Comparison of ENCODE assay signal across 8 mouse cellular contexts in genomic region chr10:80131952-80132350, GRCm38 (mm10). TPM values are rescaled to one million over a fixed set of nuclear protein-coding genes. Genes with fewer than 3 reads are reported as not detected.
DNase-seq lines count a peak whose midpoint lies in the region; ATAC-seq and TF ChIP-seq lines count a peak whose summit lies in the region.

No protein-coding gene starts in this region.

- peaks cover 27% of the 10 kb centered on the region for H3K4me1 ChIP-seq in kidney, embryonic 14.5 days (ENCODE audit: control insufficient read depth, insufficient read depth, low read length)
- peaks cover 16% of the 10 kb centered on the region; the same call in 1 of the 2 replicates for H3K4me1 ChIP-seq in kidney, adult 2 months (ENCODE audit: control insufficient read depth, insufficient read depth, low read length)
- peaks cover 16% of the 10 kb centered on the region for H3K4me1 ChIP-seq in hindbrain, embryonic 11.5 days (replicated peaks; ENCODE audit: control insufficient read depth, insufficient read depth, low read length)
- H3K4me1 ChIP-seq in midbrain, embryonic 15.5 days, result peaks cover 27% of the 10 kb centered on the region

- peak; percentile 25; the same call in 1 of the 2 replicates for ATAC-seq in kidney, embryonic 14.5 days (ENCODE audit: low FRiP score, low TSS enrichment)
- ATAC-seq in hindbrain, embryonic 11.5 days (ENCODE audit: low FRiP score), result peak; percentile 25; the same call in 1 of the 2 replicates
- ATAC-seq in midbrain, embryonic 15.5 days (replicated peaks), result peak; percentile 12; the same call in 1 of the 2 replicates

- DNase-seq in kidney, adult 2 months, result no peak
- DNase-seq in embryo, embryonic 11 days, result peak; percentile 49
- peak; percentile 53 for DNase-seq in hindbrain, embryonic 11.5 days (ENCODE audit: low spot score)
- DNase-seq in MN1 (ENCODE audit: low spot score), result no peak
- no peak for DNase-seq in ovary, postnatal 10 days (ENCODE audit: low spot score)
- no peak for DNase-seq in adrenal gland, postnatal 36 days

- no peak overlapping the region for H3K27ac ChIP-seq in kidney, embryonic 14.5 days (ENCODE audit: low read depth, low read length)
- no peak overlapping the region for H3K27ac ChIP-seq in kidney, adult 2 months (ENCODE audit: insufficient read depth, low read depth, low read length)
- H3K27ac ChIP-seq in hindbrain, embryonic 11.5 days (ENCODE audit: low read depth, low read length), result no peak overlapping the region; the same call in 1 of the 2 replicates
- H3K27ac ChIP-seq in midbrain, embryonic 15.5 days, result no peak overlapping the region

- TF ChIP-seq CTCF in kidney, adult 2 months (conservative IDR thresholded peaks at IDR 0.05; ENCODE audit: insufficient read depth, insufficient read length, low read depth, low read length), result no peak

- peaks cover 12% of the 10 kb centered on the region for H3K27me3 ChIP-seq in kidney, embryonic 14.5 days (ENCODE audit: control insufficient read depth, insufficient read depth, low read length)
- H3K27me3 ChIP-seq in kidney, adult 2 months (replicated peaks; ENCODE audit: control insufficient read depth, insufficient read depth, low read length), result no peaks in the 10 kb centered on the region
- H3K27me3 ChIP-seq in hindbrain, embryonic 11.5 days (ENCODE audit: control insufficient read depth, insufficient read depth, low read length), result peaks cover 15% of the 10 kb centered on the region
- H3K27me3 ChIP-seq in midbrain, embryonic 15.5 days (replicated peaks), result no peaks in the 10 kb centered on the region

- no peak for TF ChIP-seq POLR2A in kidney, adult 2 months (IDR thresholded peaks at IDR 0.05; ENCODE audit: low read depth, low read length)

- H3K4me3 ChIP-seq in kidney, embryonic 14.5 days (ENCODE audit: low read length), result no peak overlapping the region
- no peak overlapping the region for H3K4me3 ChIP-seq in kidney, adult 2 months (ENCODE audit: insufficient read depth, low read depth, low read length)
- H3K4me3 ChIP-seq in hindbrain, embryonic 11.5 days (ENCODE audit: low read depth, low read length), result no peak overlapping the region
- H3K4me3 ChIP-seq in midbrain, embryonic 15.5 days, result 0 out of 2 replicates have a peak overlapping the region, but pooled peaks have one; percentile 8

- no peaks in the 10 kb centered on the region for H3K9me3 ChIP-seq in kidney, embryonic 14.5 days (ENCODE audit: control insufficient read depth, low read length)
- H3K9me3 ChIP-seq in hindbrain, embryonic 11.5 days (ENCODE audit: control insufficient read depth, low read length), result no peaks in the 10 kb centered on the region
- no peaks in the 10 kb centered on the region for H3K9me3 ChIP-seq in midbrain, embryonic 15.5 days

- H3K4me2 ChIP-seq in kidney, embryonic 14.5 days (replicated peaks; ENCODE audit: low read depth, low read length), result peak overlapping the region; percentile 39
- H3K4me2 ChIP-seq in hindbrain, embryonic 11.5 days (replicated peaks; ENCODE audit: low read depth, low read length), result no peak overlapping the region; the same call in 1 of the 2 replicates
- H3K4me2 ChIP-seq in midbrain, embryonic 15.5 days, result peak overlapping the region; percentile 12

- peaks cover 56% of the 10 kb centered on the region for H3K36me3 ChIP-seq in kidney, embryonic 14.5 days (ENCODE audit: control insufficient read depth, insufficient read depth, low read length)
- peaks cover 3% of the 10 kb centered on the region; the same call in 1 of the 2 replicates for H3K36me3 ChIP-seq in kidney, adult 2 months (ENCODE audit: control insufficient read depth, insufficient read depth, low read length)
- peaks cover 11% of the 10 kb centered on the region for H3K36me3 ChIP-seq in hindbrain, embryonic 11.5 days (ENCODE audit: control insufficient read depth, insufficient read depth, low read length)
- peaks cover 70% of the 10 kb centered on the region for H3K36me3 ChIP-seq in midbrain, embryonic 15.5 days (replicated peaks)

- 24% methylated on average over 27 of the region's 27 CpGs for WGBS in kidney, embryonic 14.5 days
- WGBS in kidney, adult 2 months, result 74% methylated on average over 27 of the region's 27 CpGs
- WGBS in hindbrain, embryonic 11.5 days, result 26% methylated on average over 27 of the region's 27 CpGs
- 25% methylated on average over 27 of the region's 27 CpGs for WGBS in midbrain, embryonic 15.5 days

- peak overlapping the region; percentile 42; the same call in 1 of the 2 replicates for H3K9ac ChIP-seq in kidney, embryonic 14.5 days (ENCODE audit: low read depth, low read length)
- no peak overlapping the region for H3K9ac ChIP-seq in hindbrain, embryonic 11.5 days (ENCODE audit: low read depth, low read length)
- no peak overlapping the region for H3K9ac ChIP-seq in midbrain, embryonic 15.5 days

RNA-seq across cellular contexts. Expression of gene Atp5d, which starts 6.5 kb away (rescaled TPM):
- 519 and 582 TPM in 2 replicates for polyA plus RNA-seq in kidney, embryonic 14.5 days (2014; fragmentation: Nextera tagmentation; extraction: Ambion mirVana)
- polyA plus RNA-seq in kidney, adult 2 months (2012; rRNA removed), result 1,948 and 2,036 TPM in 2 replicates
- polyA plus RNA-seq in hindbrain, embryonic 11.5 days (2014; fragmentation: Nextera tagmentation; extraction: Ambion mirVana), result 364 and 371 TPM in 2 replicates
- polyA plus RNA-seq in midbrain, embryonic 15.5 days (2015; fragmentation: Nextera tagmentation; extraction: Ambion mirVana), result 444 and 468 TPM in 2 replicates
- total RNA-seq in adrenal gland, postnatal 36 days (2021), result 100 to 1,000 TPM; 561 to 735 TPM

RNA-seq across cellular contexts. Expression of gene Cbarp, which starts 8.7 kb away (rescaled TPM):
- 8.1 and 8.4 TPM in 2 replicates for polyA plus RNA-seq in kidney, embryonic 14.5 days (2014; fragmentation: Nextera tagmentation; extraction: Ambion mirVana)
- 8.1 and 8.7 TPM in 2 replicates for polyA plus RNA-seq in kidney, adult 2 months (2012; rRNA removed)
- polyA plus RNA-seq in hindbrain, embryonic 11.5 days (2014; fragmentation: Nextera tagmentation; extraction: Ambion mirVana), result 15.1 and 16.7 TPM in 2 replicates
- 65.7 and 66.9 TPM in 2 replicates for polyA plus RNA-seq in midbrain, embryonic 15.5 days (2015; fragmentation: Nextera tagmentation; extraction: Ambion mirVana)
- 100 to 1,000 TPM in 1 of 2 experiments, 10 to 100 TPM in 1; 57.5 to 205 TPM for total RNA-seq in adrenal gland, postnatal 36 days (2021)

RNA-seq across cellular contexts. Expression of gene Midn, which starts 16.1 kb away (rescaled TPM):
- polyA plus RNA-seq in kidney, embryonic 14.5 days (2014; fragmentation: Nextera tagmentation; extraction: Ambion mirVana), result 42.3 and 46.2 TPM in 2 replicates
- polyA plus RNA-seq in kidney, adult 2 months (2012; rRNA removed), result 65.6 and 67.0 TPM in 2 replicates
- polyA plus RNA-seq in hindbrain, embryonic 11.5 days (2014; fragmentation: Nextera tagmentation; extraction: Ambion mirVana), result 66.7 and 67.1 TPM in 2 replicates
- polyA plus RNA-seq in midbrain, embryonic 15.5 days (2015; fragmentation: Nextera tagmentation; extraction: Ambion mirVana), result 29.5 and 29.9 TPM in 2 replicates
- 100 to 1,000 TPM; 104 to 188 TPM for total RNA-seq in adrenal gland, postnatal 36 days (2021)

RNA-seq across cellular contexts. Expression of gene Stk11, which starts 16.3 kb away (rescaled TPM):
- polyA plus RNA-seq in kidney, embryonic 14.5 days (2014; fragmentation: Nextera tagmentation; extraction: Ambion mirVana), result 26.6 and 42.0 TPM in 2 replicates
- 114 and 117 TPM in 2 replicates for polyA plus RNA-seq in kidney, adult 2 months (2012; rRNA removed)
- polyA plus RNA-seq in hindbrain, embryonic 11.5 days (2014; fragmentation: Nextera tagmentation; extraction: Ambion mirVana), result 21.3 and 26.8 TPM in 2 replicates
- 19.6 and 20.5 TPM in 2 replicates for polyA plus RNA-seq in midbrain, embryonic 15.5 days (2015; fragmentation: Nextera tagmentation; extraction: Ambion mirVana)
- total RNA-seq in adrenal gland, postnatal 36 days (2021), result 100 to 1,000 TPM; 146 to 149 TPM

RNA-seq across cellular contexts. Expression of gene Sbno2, which starts 26.6 kb away (rescaled TPM):
- polyA plus RNA-seq in kidney, embryonic 14.5 days (2014; fragmentation: Nextera tagmentation; extraction: Ambion mirVana), result 10.6 and 14.8 TPM in 2 replicates
- 27.7 and 30.8 TPM in 2 replicates for polyA plus RNA-seq in kidney, adult 2 months (2012; rRNA removed)
- polyA plus RNA-seq in hindbrain, embryonic 11.5 days (2014; fragmentation: Nextera tagmentation; extraction: Ambion mirVana), result 8.0 and 9.5 TPM in 2 replicates
- 13.8 and 16.8 TPM in 2 replicates for polyA plus RNA-seq in midbrain, embryonic 15.5 days (2015; fragmentation: Nextera tagmentation; extraction: Ambion mirVana)
- total RNA-seq in adrenal gland, postnatal 36 days (2021), result 10 to 100 TPM; 49.3 to 51.3 TPM

Comparison
In these comparisons a context has a peak if more than half of its experiments do, and no peak if none do; other contexts are left out.
1. DNase-seq: peak in embryo, embryonic 11 days (single experiment) and hindbrain, embryonic 11.5 days (single experiment); none in kidney, adult 2 months (single experiment), MN1 (single experiment), ovary, postnatal 10 days (single experiment) and adrenal gland, postnatal 36 days (0 of 2).
2. Peak in every context shown above with its lines, with median percentiles within 50 percentile points of each other: ATAC-seq.